Mouse (Mus musculus) kidney, adult 2 months (tissue): ENCODE results near the gene Gm281. TPM values are rescaled to one million over a fixed set of nuclear protein-coding genes. Genes with fewer than 3 reads are reported as not detected.
A peak's percentile ranks its signal among the peaks of the same experiment; 100 is the strongest.

ENCODE experiments used
- DNase-seq: peaks from one replicate; pipeline ENCODE4 v3.0.0; 2021
- H3K27ac ChIP-seq: fragments of 200-500 bp; 2 replicates; pipeline ENCODE4 v1.5.1; 2012; ENCODE audit warnings: low read depth, low read length, control low read depth, inconsistent platforms; ENCODE audit not compliant: insufficient read depth
- H3K27me3 ChIP-seq: fragments of 200-500 bp; replicated peaks from 2 replicates; pipeline ENCODE4 v1.6.1; 2012; ENCODE audit warnings: mild to moderate bottlenecking, moderate library complexity, low read length, inconsistent platforms; ENCODE audit not compliant: control insufficient read depth, insufficient read depth
- H3K36me3 ChIP-seq: fragments of 200-500 bp; 2 replicates; pipeline ENCODE4 v1.6.1; 2012; ENCODE audit warnings: mild to moderate bottlenecking, moderate library complexity, low read length, inconsistent platforms; ENCODE audit not compliant: control insufficient read depth, insufficient read depth
- H3K4me1 ChIP-seq: fragments of 200-500 bp; 2 replicates; pipeline ENCODE4 v1.6.1; 2011; ENCODE audit warnings: low read length; ENCODE audit not compliant: control insufficient read depth, insufficient read depth
- H3K4me3 ChIP-seq: fragments of 200-500 bp; 2 replicates; pipeline ENCODE4 v1.5.1; 2011; ENCODE audit warnings: mild to moderate bottlenecking, low read depth, low read length, control low read depth; ENCODE audit not compliant: insufficient read depth
- CTCF ChIP-seq: fragments of 200-500 bp; conservative IDR thresholded peaks from 2 replicates; pipeline ENCODE4 v1.5.1; 2011; ENCODE audit warnings: low read depth, mild to moderate bottlenecking, control low read depth, low read length, moderate library complexity, mixed read lengths; ENCODE audit not compliant: insufficient read depth, insufficient read length
- POLR2A ChIP-seq: fragments of 200-500 bp; IDR thresholded peaks from one replicate; pipeline ENCODE4 v1.6.1; 2011; ENCODE audit warnings: low read depth, low read length, control low read depth
- WGBS: fragments of 180-500 bp; shearing (Covaris S2); methylation state at CpG from one replicate; pipeline ENCODE4 v1.1.7; 2018; 5-methylcytosine and 5-hydroxymethylcytosine counted together
- polyA plus RNA-seq: library from polyadenylated mRNA; depleted of rRNA; stranded (reverse); fragments of >200 nt; gene quantifications from 2 replicates; pipeline ENCODE4 v1.2.3, GENCODE M21; 2012

Gm281 gene
- polyA plus RNA-seq, 1 experiment: not detected

- Histone ChIP-seq H3K27me3 (no peaks in the 10 kb centered on the region), H3K4me3 (no peak overlapping the region), H3K36me3 (no peaks in the 10 kb centered on the region), H3K27ac (no peak overlapping the region), H3K4me1 (no peaks in the 10 kb centered on the region)
- TF ChIP-seq POLR2A (no peak), CTCF (no peak)
- no peak for DNase-seq
- 74% methylated on average over 4 of the region's 4 CpGs for WGBS
Measured at GRCm38 (mm10) chr14:13915207-13915606, 929 bp upstream of the Gm281 start.

- no peak overlapping the region for H3K27ac ChIP-seq
- no peaks in the 10 kb centered on the region for H3K36me3 ChIP-seq
- no peak for TF ChIP-seq POLR2A
- TF ChIP-seq CTCF: no peak
- no peak for DNase-seq
- 87% methylated on average over 2 of the region's 2 CpGs for WGBS
- no peaks in the 10 kb centered on the region for H3K4me1 ChIP-seq
- no peak overlapping the region for H3K4me3 ChIP-seq
- H3K27me3 ChIP-seq: no peaks in the 10 kb centered on the region
Measured at GRCm38 (mm10) chr14:13910148-13910547, 4.1 kb downstream of the Gm281 start.

GRCm38 (mm10) chr14:13907145-13907544 lies 7.1 kb downstream of the Gm281 start:
- TF ChIP-seq CTCF: no peak
- no peak for TF ChIP-seq POLR2A
- Histone ChIP-seq H3K4me1 (no peaks in the 10 kb centered on the region), H3K27ac (no peak overlapping the region), H3K27me3 (no peaks in the 10 kb centered on the region), H3K36me3 (no peaks in the 10 kb centered on the region), H3K4me3 (no peak overlapping the region)
- 88% methylated on average over 7 of the region's 7 CpGs for WGBS
- no peak for DNase-seq

- no peaks in the 10 kb centered on the region for H3K36me3 ChIP-seq
- 83% methylated on average over 1 of the region's 1 CpGs for WGBS
Measured at GRCm38 (mm10) chr14:13906461-13906860, 7.8 kb downstream of the Gm281 start.

GRCm38 (mm10) chr14:13901611-13902067 lies 12.6 kb downstream of the Gm281 start:
- peak overlapping the region; percentile 88 for H3K4me3 ChIP-seq
- no peak for TF ChIP-seq POLR2A
- peak; percentile 28; the same call in 1 of the 2 replicates for TF ChIP-seq CTCF
- H3K27me3 ChIP-seq: no peaks in the 10 kb centered on the region
- H3K36me3 ChIP-seq: no peaks in the 10 kb centered on the region
- 1% methylated on average over 22 of the region's 22 CpGs for WGBS
- H3K27ac ChIP-seq: no peak overlapping the region
- DNase-seq: peak; percentile 63
- H3K4me1 ChIP-seq: 0 out of 2 replicates have a peak, but pooled peaks cover 2% of the 10 kb centered on the region

More at GRCm38 (mm10) chr14:13906461-13906860, 7.8 kb downstream of the Gm281 start:
- no peak for TF ChIP-seq CTCF
- no peak for TF ChIP-seq POLR2A
- Histone ChIP-seq H3K4me1 (no peaks in the 10 kb centered on the region), H3K4me3 (no peak overlapping the region), H3K27me3 (no peaks in the 10 kb centered on the region), H3K27ac (no peak overlapping the region)
- DNase-seq: no peak

- no peak overlapping the region for H3K27ac ChIP-seq
- H3K27me3 ChIP-seq: no peaks in the 10 kb centered on the region
- no peaks in the 10 kb centered on the region for H3K36me3 ChIP-seq
- no peaks in the 10 kb centered on the region for H3K4me1 ChIP-seq
- DNase-seq: no peak
- TF ChIP-seq CTCF (no peak), POLR2A (no peak)
- no peak overlapping the region for H3K4me3 ChIP-seq
Measured at GRCm38 (mm10) chr14:13895198-13895597, 19.1 kb downstream of the Gm281 start.

- Histone ChIP-seq H3K27me3 (no peaks in the 10 kb centered on the region), H3K4me3 (no peak overlapping the region), H3K36me3 (no peaks in the 10 kb centered on the region), H3K27ac (no peak overlapping the region), H3K4me1 (no peaks in the 10 kb centered on the region)
- TF ChIP-seq CTCF (no peak), POLR2A (no peak)
- 48% methylated on average over 3 of the region's 3 CpGs for WGBS
- no peak for DNase-seq
Measured at GRCm38 (mm10) chr14:13893748-13894147, 20.5 kb downstream of the Gm281 start.

GRCm38 (mm10) chr14:13861416-13861815 lies 52.9 kb downstream of the Gm281 start:
- TF ChIP-seq POLR2A: no peak
- TF ChIP-seq CTCF: no peak
- Histone ChIP-seq H3K4me1 (no peaks in the 10 kb centered on the region), H3K4me3 (no peak overlapping the region), H3K36me3 (no peaks in the 10 kb centered on the region), H3K27ac (no peak overlapping the region), H3K27me3 (no peaks in the 10 kb centered on the region)
- DNase-seq: no peak
